Mouse (Mus musculus): ENCODE measurements around the gene Olfr744. TPM values are rescaled to one million over a fixed set of nuclear protein-coding genes. Genes with fewer than 3 reads are reported as not detected.
"Not testable (repeated sequence)": the region's sequence is repeated elsewhere in the genome, so short reads cannot be mapped to it uniquely, and the experiment has no call there.

Olfr744 gene
- not detected in 2 replicates for polyA plus RNA-seq (2014; fragmentation: Nextera tagmentation; extraction: Ambion mirVana)

DNA sequence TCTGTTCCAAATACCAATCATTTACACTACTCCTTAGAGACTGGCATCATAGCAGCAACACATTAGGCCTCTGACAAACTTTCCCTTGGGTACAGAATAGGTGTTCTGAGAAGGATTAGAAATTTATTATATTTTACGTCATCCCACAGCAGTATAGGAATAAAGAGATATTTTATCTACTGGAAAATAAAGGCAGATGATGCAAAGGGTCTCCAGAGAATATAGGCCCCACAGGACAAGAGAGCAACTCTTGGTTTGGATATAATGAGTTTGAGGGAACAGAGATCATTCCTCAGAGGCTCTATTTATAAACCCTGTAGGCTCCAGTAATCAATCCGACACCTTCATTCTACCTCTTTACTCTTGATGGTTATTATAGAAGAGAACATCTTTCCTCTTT is at the start of gene Olfr744:
TSS of gene Olfr744 (plus strand) at position 301 of the 400 bp plus-strand sequence.
- Histone ChIP-seq H3K36me3 (ENCODE audit: control insufficient read depth, insufficient read depth, low read length) (no peaks in the 10 kb centered on the region), H3K27ac (ENCODE audit: low read length) (no peak within 1 kb of the TSS), H3K4me2 (replicated peaks; ENCODE audit: low read depth, low read length) (no peak within 1 kb of the TSS), H3K9ac (replicated peaks; ENCODE audit: low read depth, low read length) (no peak within 1 kb of the TSS), H3K4me1 (ENCODE audit: control insufficient read depth, insufficient read depth, low read length) (no peaks in the 10 kb centered on the region), H3K27me3 (ENCODE audit: control insufficient read depth, insufficient read depth, low read length) (no peaks in the 10 kb centered on the region), H3K9me3 (ENCODE audit: control insufficient read depth, low read depth, low read length) (no peaks in the 10 kb centered on the region), H3K4me3 (ENCODE audit: low read depth, low read length) (no peak within 1 kb of the TSS)
- WGBS = 83% methylated on average over 2 of the region's 2 CpGs
- no peak for ATAC-seq (ENCODE audit: insufficient number of reproducible peaks, insufficient read depth, low FRiP score, low read depth)

DNA sequence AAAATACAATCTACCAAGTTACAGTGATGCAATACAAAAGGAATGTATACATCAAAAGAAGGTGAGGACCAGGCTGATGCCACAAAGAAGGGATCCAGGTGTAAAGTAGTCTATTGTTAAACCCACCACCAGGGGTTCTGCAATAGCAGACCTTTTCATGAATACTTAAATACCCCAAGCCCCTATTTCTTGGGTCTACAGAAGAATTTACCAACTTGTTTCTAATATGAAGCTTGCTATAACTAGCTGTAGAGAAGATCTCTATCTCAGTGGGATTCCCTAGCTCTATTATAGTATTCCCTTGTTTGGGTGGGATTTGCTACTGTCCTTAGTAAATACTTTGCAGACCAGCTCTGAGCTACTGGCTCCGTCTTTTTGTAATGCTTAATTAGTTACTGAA is 41.6 kb upstream of the Olfr744 start:
- WGBS = 70% methylated on average over 1 of the region's 1 CpGs
- ATAC-seq (ENCODE audit: insufficient number of reproducible peaks, insufficient read depth, low FRiP score, low read depth); H3K9me3 ChIP-seq (ENCODE audit: control insufficient read depth, low read depth, low read length); H3K36me3 ChIP-seq (ENCODE audit: control insufficient read depth, insufficient read depth, low read length); H3K4me2 ChIP-seq (replicated peaks; ENCODE audit: low read depth, low read length); H3K9ac ChIP-seq (replicated peaks; ENCODE audit: low read depth, low read length); H3K4me1 ChIP-seq (ENCODE audit: control insufficient read depth, insufficient read depth, low read length); H3K27me3 ChIP-seq (ENCODE audit: control insufficient read depth, insufficient read depth, low read length); H3K27ac ChIP-seq (ENCODE audit: low read length); H3K4me3 ChIP-seq (ENCODE audit: low read depth, low read length): not testable (repeated sequence)

DNA sequence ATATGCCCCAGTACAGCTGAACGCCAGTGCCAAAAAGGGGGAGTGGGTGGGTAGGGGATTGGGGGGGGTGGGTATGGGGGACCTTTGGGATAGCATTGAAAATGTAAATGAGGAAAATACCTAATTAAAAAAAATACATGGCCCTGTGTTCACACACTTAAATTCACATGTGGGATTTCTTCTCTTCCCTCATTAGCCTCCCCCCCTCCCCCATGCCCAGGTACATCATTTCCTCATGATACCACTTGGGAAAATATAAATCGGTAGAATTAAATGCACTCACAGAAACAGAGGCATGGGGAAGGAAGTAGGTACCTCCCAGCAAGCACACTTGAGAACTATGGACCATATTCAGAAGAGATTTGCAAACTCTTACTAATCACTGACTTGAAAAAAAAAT is 24.4 kb downstream of the Olfr744 start, which contains the start of gene Olfr745:
TSS of gene Olfr745 (plus strand) at position 301 of the 400 bp plus-strand sequence.
- H3K27me3 ChIP-seq (ENCODE audit: control insufficient read depth, insufficient read depth, low read length) = no peaks in the 10 kb centered on the region

DNA sequence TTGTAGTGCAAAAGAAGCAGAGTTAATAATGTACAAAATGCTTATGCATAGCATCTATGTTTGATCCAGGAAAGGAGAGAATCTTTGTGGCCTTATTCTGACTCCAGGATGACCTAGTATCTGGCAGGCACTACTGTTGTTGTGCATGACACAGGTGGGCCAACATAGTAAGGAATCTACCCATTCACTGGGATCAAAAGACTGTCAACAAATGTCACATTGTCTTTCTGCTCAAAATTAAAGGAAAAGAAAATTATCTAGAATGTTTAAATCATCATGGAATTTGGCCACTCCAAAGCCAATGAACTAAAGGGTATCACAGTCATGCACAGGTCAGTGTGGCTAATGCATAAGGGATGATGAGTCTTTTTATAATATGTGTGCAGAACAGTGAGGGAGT is 32.1 kb downstream of the Olfr744 start, which contains the start of gene Olfr746:
TSS of gene Olfr746 (plus strand) at position 301 of the 400 bp plus-strand sequence.
- no peak for ATAC-seq (ENCODE audit: insufficient number of reproducible peaks, insufficient read depth, low FRiP score, low read depth)
- H3K27me3 ChIP-seq (ENCODE audit: control insufficient read depth, insufficient read depth, low read length) = no peaks in the 10 kb centered on the region

More for the DNA sequence above, 24.4 kb downstream of the Olfr744 start, which contains the start of gene Olfr745:
- no peaks in the 10 kb centered on the region for H3K4me1 ChIP-seq (ENCODE audit: control insufficient read depth, insufficient read depth, low read length)
- WGBS = 94% methylated on average over 2 of the region's 2 CpGs
- H3K4me2 ChIP-seq (replicated peaks; ENCODE audit: low read depth, low read length) = no peak within 1 kb of the TSS
- H3K4me3 ChIP-seq (ENCODE audit: low read depth, low read length) = no peak within 1 kb of the TSS
- no peak within 1 kb of the TSS for H3K9ac ChIP-seq (replicated peaks; ENCODE audit: low read depth, low read length)
- no peaks in the 10 kb centered on the region for H3K36me3 ChIP-seq (ENCODE audit: control insufficient read depth, insufficient read depth, low read length)
- H3K27ac ChIP-seq (ENCODE audit: low read length) = no peak within 1 kb of the TSS
- H3K9me3 ChIP-seq (ENCODE audit: control insufficient read depth, low read depth, low read length) = no peaks in the 10 kb centered on the region
- ATAC-seq (ENCODE audit: insufficient number of reproducible peaks, insufficient read depth, low FRiP score, low read depth) = no peak

More for the DNA sequence above, 32.1 kb downstream of the Olfr744 start, which contains the start of gene Olfr746:
- no peak within 1 kb of the TSS for H3K9ac ChIP-seq (replicated peaks; ENCODE audit: low read depth, low read length)
- H3K4me3 ChIP-seq (ENCODE audit: low read depth, low read length) = no peak within 1 kb of the TSS
- no peaks in the 10 kb centered on the region for H3K9me3 ChIP-seq (ENCODE audit: control insufficient read depth, low read depth, low read length)
- no peaks in the 10 kb centered on the region for H3K4me1 ChIP-seq (ENCODE audit: control insufficient read depth, insufficient read depth, low read length)
- no peak within 1 kb of the TSS for H3K4me2 ChIP-seq (replicated peaks; ENCODE audit: low read depth, low read length)
- H3K27ac ChIP-seq (ENCODE audit: low read length) = no peak within 1 kb of the TSS
- no peaks in the 10 kb centered on the region for H3K36me3 ChIP-seq (ENCODE audit: control insufficient read depth, insufficient read depth, low read length)

Other genes with a start within 250 kb of the Olfr744 start
- not detected in 2 replicates for gene Olfr736, start 233.7 kb upstream of the Olfr744 start, polyA plus RNA-seq (2014; fragmentation: Nextera tagmentation; extraction: Ambion mirVana)
- gene Olfr738, start 207.3 kb upstream of the Olfr744 start, polyA plus RNA-seq (2014; fragmentation: Nextera tagmentation; extraction: Ambion mirVana) = not detected in 2 replicates
- not detected in 2 replicates for gene Olfr739, start 196.3 kb upstream of the Olfr744 start, polyA plus RNA-seq (2014; fragmentation: Nextera tagmentation; extraction: Ambion mirVana)
- not detected in 2 replicates for gene Olfr740, start 169.3 kb upstream of the Olfr744 start, polyA plus RNA-seq (2014; fragmentation: Nextera tagmentation; extraction: Ambion mirVana)
- gene Olfr741, start 142.1 kb upstream of the Olfr744 start, polyA plus RNA-seq (2014; fragmentation: Nextera tagmentation; extraction: Ambion mirVana) = not detected in 2 replicates
- gene Olfr742, start 111.3 kb upstream of the Olfr744 start, polyA plus RNA-seq (2014; fragmentation: Nextera tagmentation; extraction: Ambion mirVana) = not detected in 2 replicates
- not detected in 2 replicates for gene Olfr743, start 93.0 kb upstream of the Olfr744 start, polyA plus RNA-seq (2014; fragmentation: Nextera tagmentation; extraction: Ambion mirVana)
- not detected in 2 replicates for gene Olfr745, start 24.5 kb downstream of the Olfr744 start, polyA plus RNA-seq (2014; fragmentation: Nextera tagmentation; extraction: Ambion mirVana)
- not detected in 2 replicates for gene Olfr746, start 32.2 kb downstream of the Olfr744 start, polyA plus RNA-seq (2014; fragmentation: Nextera tagmentation; extraction: Ambion mirVana)
- not detected in 2 replicates for gene Olfr747, start 78.3 kb downstream of the Olfr744 start, polyA plus RNA-seq (2014; fragmentation: Nextera tagmentation; extraction: Ambion mirVana)
- not detected in 2 replicates for gene Olfr748, start 92.5 kb downstream of the Olfr744 start, polyA plus RNA-seq (2014; fragmentation: Nextera tagmentation; extraction: Ambion mirVana)
- not detected in 2 replicates for gene Olfr749, start 130.2 kb downstream of the Olfr744 start, polyA plus RNA-seq (2014; fragmentation: Nextera tagmentation; extraction: Ambion mirVana)
- 77.3 and 79.6 TPM in 2 replicates for gene Ttc5, start 170.6 kb downstream of the Olfr744 start, polyA plus RNA-seq (2014; fragmentation: Nextera tagmentation; extraction: Ambion mirVana)
- gene Ccnb1ip1, start 192.9 kb downstream of the Olfr744 start, polyA plus RNA-seq (2014; fragmentation: Nextera tagmentation; extraction: Ambion mirVana) = not detected in 2 replicates
- gene Parp2, start 193.0 kb downstream of the Olfr744 start, polyA plus RNA-seq (2014; fragmentation: Nextera tagmentation; extraction: Ambion mirVana) = 71.8 and 76.2 TPM in 2 replicates